Mouse (Mus musculus): ENCODE measurements at regions not wholly inside any gene's neighbourhood (a gene's known extent, or its start where the extent isn't known, plus 50 kb on each side); places are given as distances from the start of the nearest gene placed in this dataset.
"Not testable (repeated sequence)": the region's sequence is repeated elsewhere in the genome, so short reads cannot be mapped to it uniquely, and the experiment has no call there.

DNA sequence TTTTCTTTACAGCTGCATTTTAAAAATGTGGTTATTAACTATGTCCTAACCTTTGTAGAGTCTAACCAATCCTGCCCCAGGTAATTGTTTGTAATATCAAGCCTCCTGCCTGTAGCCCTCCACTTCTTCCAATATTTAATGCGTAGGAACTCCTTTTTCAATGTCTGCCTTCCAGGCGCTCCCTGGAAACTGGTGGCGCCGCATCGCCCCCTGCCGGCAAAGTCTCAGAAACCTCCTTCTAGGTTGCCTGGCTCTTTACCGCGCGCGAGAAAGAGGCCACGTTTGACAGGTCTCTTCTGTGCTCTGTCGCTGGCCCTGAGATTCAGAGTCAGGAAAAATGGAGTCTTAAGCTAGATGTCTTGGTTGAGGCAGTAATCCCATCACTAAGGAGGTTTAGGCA is 542.8 kb downstream of the Zfp704 start:
- Histone ChIP-seq H3K4me2 (ENCODE audit: low read depth) (no peak overlapping the region), H3K27ac (ENCODE audit: low read depth, low read length) (no peak overlapping the region), H3K4me3 (ENCODE audit: low read depth, low read length) (no peak overlapping the region), H3K27me3 (ENCODE audit: insufficient read depth, low read length) (no peaks in the 10 kb centered on the region), H3K9ac (no peak overlapping the region), H3K4me1 (ENCODE audit: insufficient read depth) (no peaks in the 10 kb centered on the region), H3K36me3 (ENCODE audit: insufficient read depth) (no peaks in the 10 kb centered on the region), H3K9me3 (ENCODE audit: low read length) (no peaks in the 10 kb centered on the region)
- DNase-seq (peak; percentile 80), ATAC-seq (peak; percentile 80)
- TF ChIP-seq CTCF (IDR thresholded peaks at IDR 0.05; ENCODE audit: low read depth) = peak; percentile 81
- 3% methylated on average over 12 of the region's 12 CpGs for WGBS

GRCm38 (mm10) chr3:9066374-9066773 is 543.5 kb downstream of the Zfp704 start:
- Histone ChIP-seq H3K9ac (no peak overlapping the region), H3K9me3 (ENCODE audit: low read length) (no peaks in the 10 kb centered on the region), H3K4me1 (ENCODE audit: insufficient read depth) (no peaks in the 10 kb centered on the region), H3K27me3 (ENCODE audit: insufficient read depth, low read length) (no peaks in the 10 kb centered on the region), H3K4me3 (ENCODE audit: low read depth, low read length) (no peak overlapping the region), H3K36me3 (ENCODE audit: insufficient read depth) (no peaks in the 10 kb centered on the region), H3K4me2 (ENCODE audit: low read depth) (no peak overlapping the region), H3K27ac (ENCODE audit: low read depth, low read length) (no peak overlapping the region)
- ATAC-seq (peak; percentile 28; the same call in 1 of the 2 replicates), DNase-seq (no peak)
- TF ChIP-seq CTCF (IDR thresholded peaks at IDR 0.05; ENCODE audit: low read depth) = no peak
- 74% methylated on average over 5 of the region's 5 CpGs for WGBS

DNA sequence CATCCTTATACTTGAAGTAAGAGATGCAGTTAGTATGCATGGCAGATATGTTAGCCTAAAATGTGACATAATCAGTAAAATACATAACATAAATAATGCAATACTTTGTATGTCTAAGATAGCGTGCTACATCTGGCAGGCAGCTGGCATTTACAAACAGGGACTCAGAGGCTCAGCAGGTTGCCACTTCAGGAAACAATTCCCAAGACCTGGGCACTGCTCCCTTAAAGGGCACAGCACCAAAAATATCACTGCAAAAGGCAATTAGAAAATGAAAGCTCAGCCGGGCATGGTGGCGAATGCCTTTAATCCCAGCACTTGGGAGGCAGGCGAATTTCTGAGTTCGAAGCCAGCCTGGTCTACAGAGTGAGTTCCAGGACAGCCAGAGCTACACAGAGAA is 544.0 kb downstream of the Zfp704 start:
- ATAC-seq = no peak
- 73% methylated on average over 5 of the region's 5 CpGs for WGBS

DNA sequence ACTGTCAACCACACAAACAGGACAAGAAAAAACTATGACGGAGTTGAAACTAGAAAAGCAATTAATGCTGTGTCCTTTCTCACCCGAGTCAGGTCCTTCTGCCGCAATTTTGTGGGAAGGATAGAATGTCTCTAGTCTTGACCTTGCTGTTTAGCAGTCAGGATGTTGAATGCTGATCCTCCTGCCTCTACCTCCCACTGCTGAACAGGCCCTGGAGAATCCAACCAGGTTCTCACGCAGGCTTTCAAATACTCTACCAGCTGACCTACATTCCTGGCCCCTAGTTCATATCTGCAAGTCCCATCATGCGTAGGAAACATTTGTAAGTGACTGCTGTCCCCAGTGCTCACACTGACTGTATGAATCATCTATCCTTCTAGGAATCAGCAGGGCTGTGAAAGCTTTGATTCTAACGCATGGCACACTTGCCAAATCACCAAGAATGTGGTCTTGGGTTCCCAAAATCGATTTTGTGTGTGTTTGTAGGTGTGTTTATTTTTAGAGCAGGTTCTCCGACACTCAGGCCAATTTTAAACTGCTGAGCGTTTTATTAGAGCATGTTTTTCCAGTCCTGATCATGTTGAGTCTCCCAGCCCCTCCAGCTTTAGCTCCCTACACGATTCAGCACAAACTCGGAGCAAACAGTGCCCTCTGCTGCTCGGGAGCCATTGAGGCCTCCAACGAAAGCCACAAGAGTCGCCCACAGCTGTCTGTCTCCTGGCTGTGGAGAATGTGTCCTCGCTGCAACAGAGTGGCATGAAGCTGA is 545.4 kb downstream of the Zfp704 start:
- Histone ChIP-seq H3K36me3 (ENCODE audit: insufficient read depth) (no peaks in the 10 kb centered on the region), H3K27me3 (ENCODE audit: insufficient read depth, low read length) (no peaks in the 10 kb centered on the region), H3K4me2 (ENCODE audit: low read depth) (no peak overlapping the region), H3K27ac (ENCODE audit: low read depth, low read length) (no peak overlapping the region), H3K9me3 (ENCODE audit: low read length) (no peaks in the 10 kb centered on the region), H3K9ac (no peak overlapping the region), H3K4me1 (ENCODE audit: insufficient read depth) (no peaks in the 10 kb centered on the region), H3K4me3 (ENCODE audit: low read depth, low read length) (no peak overlapping the region)
- TF ChIP-seq CTCF (IDR thresholded peaks at IDR 0.05; ENCODE audit: low read depth) = peak; percentile 63
- DNase-seq (peak; percentile 60), ATAC-seq (no peak; the same call in 1 of the 2 replicates)
- 41% methylated on average over 15 of the region's 15 CpGs for WGBS

More for the DNA sequence above, 544.0 kb downstream of the Zfp704 start:
- Histone ChIP-seq H3K9me3 (ENCODE audit: low read length) (no peaks in the 10 kb centered on the region), H3K9ac (no peak overlapping the region), H3K4me3 (ENCODE audit: low read depth, low read length) (no peak overlapping the region), H3K4me2 (ENCODE audit: low read depth) (no peak overlapping the region), H3K36me3 (ENCODE audit: insufficient read depth) (no peaks in the 10 kb centered on the region), H3K27me3 (ENCODE audit: insufficient read depth, low read length) (no peaks in the 10 kb centered on the region), H3K27ac (ENCODE audit: low read depth, low read length) (no peak overlapping the region), H3K4me1 (ENCODE audit: insufficient read depth) (no peaks in the 10 kb centered on the region)
- TF ChIP-seq CTCF (IDR thresholded peaks at IDR 0.05; ENCODE audit: low read depth) = no peak
- no peak for DNase-seq

- Histone ChIP-seq H3K4me2 (ENCODE audit: low read depth) (no peak overlapping the region), H3K4me1 (ENCODE audit: insufficient read depth) (no peaks in the 10 kb centered on the region), H3K4me3 (ENCODE audit: low read depth, low read length) (no peak overlapping the region), H3K36me3 (ENCODE audit: insufficient read depth) (no peaks in the 10 kb centered on the region), H3K27ac (ENCODE audit: low read depth, low read length) (no peak overlapping the region), H3K27me3 (ENCODE audit: insufficient read depth, low read length) (no peaks in the 10 kb centered on the region), H3K9ac (no peak overlapping the region), H3K9me3 (ENCODE audit: low read length) (no peaks in the 10 kb centered on the region)
- no peak for TF ChIP-seq CTCF (IDR thresholded peaks at IDR 0.05; ENCODE audit: low read depth)
- ATAC-seq (no peak), DNase-seq (no peak)
- 76% methylated on average over 5 of the region's 5 CpGs for WGBS
Observed at GRCm38 (mm10) chr3:9063662-9064061, 546.2 kb downstream of the Zfp704 start.

- Histone ChIP-seq H3K27ac (ENCODE audit: low read depth, low read length) (no peak overlapping the region), H3K9ac (no peak overlapping the region), H3K4me3 (ENCODE audit: low read depth, low read length) (no peak overlapping the region), H3K27me3 (ENCODE audit: insufficient read depth, low read length) (no peaks in the 10 kb centered on the region), H3K4me1 (ENCODE audit: insufficient read depth) (no peaks in the 10 kb centered on the region), H3K9me3 (ENCODE audit: low read length) (no peaks in the 10 kb centered on the region), H3K36me3 (ENCODE audit: insufficient read depth) (no peaks in the 10 kb centered on the region), H3K4me2 (ENCODE audit: low read depth) (no peak overlapping the region)
- 89% methylated on average over 2 of the region's 2 CpGs for WGBS
- no peak for TF ChIP-seq CTCF (IDR thresholded peaks at IDR 0.05; ENCODE audit: low read depth)
- ATAC-seq (no peak), DNase-seq (no peak)
Observed at GRCm38 (mm10) chr3:9061396-9061795, 548.5 kb downstream of the Zfp704 start.

DNA sequence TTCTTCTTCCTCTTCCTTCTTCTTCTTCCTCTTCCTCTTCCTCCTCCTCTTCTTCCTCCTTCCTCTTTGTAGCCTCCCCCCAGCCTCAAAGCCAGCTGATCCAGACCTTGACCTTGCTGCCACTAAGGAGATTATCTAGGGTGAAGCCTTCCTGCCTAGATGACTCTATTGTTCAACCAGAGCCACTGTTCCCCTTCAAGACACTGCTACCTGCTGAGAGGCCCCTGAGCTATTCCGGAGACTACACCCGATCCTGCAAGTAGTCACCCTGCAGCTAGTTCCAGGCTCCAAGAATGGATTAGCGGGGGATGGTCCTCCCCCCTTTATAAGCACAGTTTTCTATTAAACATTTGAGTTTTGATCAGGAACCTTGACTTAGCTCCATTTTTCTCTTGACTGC is 552.2 kb downstream of the Zfp704 start:
- H3K36me3 ChIP-seq (ENCODE audit: insufficient read depth); H3K27ac ChIP-seq (ENCODE audit: low read depth, low read length); ATAC-seq; H3K4me3 ChIP-seq (ENCODE audit: low read depth, low read length); DNase-seq; H3K9me3 ChIP-seq (ENCODE audit: low read length); H3K4me1 ChIP-seq (ENCODE audit: insufficient read depth); H3K9ac ChIP-seq; H3K27me3 ChIP-seq (ENCODE audit: insufficient read depth, low read length); H3K4me2 ChIP-seq (ENCODE audit: low read depth): not testable (repeated sequence)
- 57% methylated on average over 3 of the region's 3 CpGs for WGBS
